Comparison of ENCODE assay signal across 10 mouse cellular contexts in genomic region chr9:47529182-47529581, GRCm38 (mm10). TPM values are rescaled to one million over a fixed set of nuclear protein-coding genes. Genes with fewer than 3 reads are reported as not detected.
A peak's percentile ranks its signal among the peaks of the same experiment; 100 is the strongest.
DNase-seq lines count a peak whose midpoint lies in the region; ATAC-seq lines count a peak whose summit lies in the region.
"Had no signal": no experiment of that assay in that cellular context is flagged by ENCODE, and none has a peak within 500 bp of the region (broad histone marks: within the 10 kb centered on the region; RNA-seq: fewer than 3 reads in every experiment).

No protein-coding gene starts in this region.

- peak overlapping the region; percentile 74 for H3K9ac ChIP-seq in hindbrain, embryonic 16.5 days (ENCODE audit: low read depth, low read length)
- H3K9ac ChIP-seq in midbrain, embryonic 15.5 days = peak overlapping the region; percentile 70; the same call in 1 of the 2 replicates

- H3K4me2 ChIP-seq in hindbrain, embryonic 16.5 days (ENCODE audit: low read length) = peak overlapping the region; percentile 61
- H3K4me2 ChIP-seq in midbrain, embryonic 15.5 days = peak overlapping the region; percentile 87

- WGBS in hindbrain, embryonic 16.5 days = 2% methylated on average over 11 of the region's 11 CpGs
- 4% methylated on average over 11 of the region's 11 CpGs for WGBS in midbrain, embryonic 15.5 days

- no peak for ATAC-seq in hindbrain, embryonic 16.5 days
- no peak for ATAC-seq in midbrain, embryonic 15.5 days (replicated peaks)

- peak; percentile 15 for DNase-seq in kidney, adult 9 months
- DNase-seq in kidney, adult 8-10 months = no peak
- DNase-seq in embryo, embryonic 11 days = peak; percentile 18
- no peak for DNase-seq in right cerebral cortex, postnatal 10 days (ENCODE audit: low spot score in 2 of 2)
- DNase-seq in layer of hippocampus, postnatal 36 days = no peak
- DNase-seq in thymus, postnatal 4 days = no peak

- H3K4me1 ChIP-seq in hindbrain, embryonic 16.5 days (ENCODE audit: control insufficient read depth, insufficient read depth, low read depth, low read length) = peaks cover 9% of the 10 kb centered on the region
- peaks cover 28% of the 10 kb centered on the region for H3K4me1 ChIP-seq in midbrain, embryonic 15.5 days

- no peaks in the 10 kb centered on the region for H3K36me3 ChIP-seq in hindbrain, embryonic 16.5 days (ENCODE audit: control insufficient read depth, insufficient read depth, low read length)
- no peaks in the 10 kb centered on the region for H3K36me3 ChIP-seq in midbrain, embryonic 15.5 days (replicated peaks)

- no peaks in the 10 kb centered on the region for H3K9me3 ChIP-seq in hindbrain, embryonic 16.5 days (ENCODE audit: control insufficient read depth, low read length)
- H3K9me3 ChIP-seq in midbrain, embryonic 15.5 days = no peaks in the 10 kb centered on the region

- H3K27ac ChIP-seq in hindbrain, embryonic 16.5 days (ENCODE audit: low read depth, low read length) = peak overlapping the region; percentile 93
- peak overlapping the region; percentile 91 for H3K27ac ChIP-seq in midbrain, embryonic 15.5 days

- H3K4me3 ChIP-seq in hindbrain, embryonic 16.5 days (ENCODE audit: low read length) = peak overlapping the region; percentile 92
- peak overlapping the region; percentile 69 for H3K4me3 ChIP-seq in midbrain, embryonic 15.5 days

- H3K27me3 ChIP-seq in hindbrain, embryonic 16.5 days (replicated peaks; ENCODE audit: control insufficient read depth, insufficient read depth, low read length) = no peaks in the 10 kb centered on the region
- H3K27me3 ChIP-seq in midbrain, embryonic 15.5 days (replicated peaks) = 0 out of 2 replicates have a peak, but pooled peaks cover 4% of the 10 kb centered on the region
- H3K27me3 ChIP-seq: Patski had no signal

RNA-seq across cellular contexts. Expression of gene Cadm1, which starts 0.8 kb away (rescaled TPM):
- 218 and 226 TPM in 2 replicates for polyA plus RNA-seq in hindbrain, embryonic 16.5 days (2015; fragmentation: Nextera tagmentation; extraction: Ambion mirVana)
- polyA plus RNA-seq in midbrain, embryonic 15.5 days (2015; fragmentation: Nextera tagmentation; extraction: Ambion mirVana) = 263 and 275 TPM in 2 replicates
- 100 to 1,000 TPM; 232 to 234 TPM for total RNA-seq in layer of hippocampus, postnatal 36 days (2021)
- total RNA-seq: megakaryocyte-erythroid progenitor cell, adult 5-6 weeks had no signal

Comparison
In these comparisons a context has a peak if more than half of its experiments do, and no peak if none do; other contexts are left out.
1. DNase-seq: peak in kidney, adult 9 months (single experiment) and embryo, embryonic 11 days (single experiment); none in kidney, adult 8-10 months (0 of 2), right cerebral cortex, postnatal 10 days (0 of 2), layer of hippocampus, postnatal 36 days (0 of 2) and thymus, postnatal 4 days (single experiment).